Mouse (Mus musculus) limb, embryonic 11.5 days (tissue): ENCODE data around the gene Dbp. TPM values are rescaled to one million over a fixed set of nuclear protein-coding genes. Genes with fewer than 3 reads are reported as not detected.
A peak's percentile ranks its signal among the peaks of the same experiment; 100 is the strongest.

Experiments
- ATAC-seq: fragments of 200-750 bp; cut with Nextera tagmentation; 2 replicates; pipeline ENCODE4 v1.8.0; 2017; ENCODE audit warnings: low read depth; ENCODE audit not compliant: insufficient number of reproducible peaks, low FRiP score, low TSS enrichment
- DNase-seq: peaks from one replicate; pipeline ENCODE4 v3.0.0-alpha.2; 2015; ENCODE audit warnings: low spot score
- H3K27ac ChIP-seq: fragments of 300-500 bp; sonication (generic); replicated peaks from 2 replicates; pipeline ENCODE4 v1.5.1; 2014; ENCODE audit warnings: low read depth, mild to moderate bottlenecking, low read length
- H3K27me3 ChIP-seq: fragments of 300-500 bp; sonication (generic); 2 replicates; pipeline ENCODE4 v1.6.1; 2014; ENCODE audit warnings: mild to moderate bottlenecking, low read length, mixed read lengths; ENCODE audit not compliant: control insufficient read depth, insufficient read depth
- H3K36me3 ChIP-seq: fragments of 300-500 bp; sonication (generic); 2 replicates; pipeline ENCODE4 v1.6.1; 2014; ENCODE audit warnings: mild to moderate bottlenecking, low read length, moderate library complexity, mixed read lengths; ENCODE audit not compliant: control insufficient read depth, insufficient read depth
- H3K4me1 ChIP-seq: fragments of 300-500 bp; sonication (generic); 2 replicates; pipeline ENCODE4 v1.6.1; 2014; ENCODE audit warnings: low read length, mixed read lengths; ENCODE audit not compliant: control insufficient read depth, insufficient read depth
- H3K4me2 ChIP-seq: fragments of 300-500 bp; sonication (generic); 2 replicates; pipeline ENCODE4 v1.6.1; 2014; ENCODE audit warnings: low read depth, mild to moderate bottlenecking, moderate library complexity; ENCODE audit not compliant: severe bottlenecking
- H3K4me3 ChIP-seq: fragments of 300-500 bp; sonication (generic); 2 replicates; pipeline ENCODE4 v1.5.1; 2014; ENCODE audit warnings: low read depth, low read length
- H3K9ac ChIP-seq: fragments of 300-500 bp; sonication (generic); 2 replicates; pipeline ENCODE4 v1.6.1; 2014; ENCODE audit warnings: mild to moderate bottlenecking, low read length
- H3K9me3 ChIP-seq: fragments of 300-500 bp; sonication (generic); 2 replicates; pipeline ENCODE4 v1.6.1; 2016; ENCODE audit warnings: low read length; ENCODE audit not compliant: control insufficient read depth
- WGBS: fragments of 180-500 bp; shearing (Covaris S2); extraction: QIAGEN DNeasy Blood & Tissue Kit; methylation state at CpG from one replicate; pipeline ENCODE4 v1.1.7; 2014; 5-methylcytosine and 5-hydroxymethylcytosine counted together
- polyA plus RNA-seq: library from polyadenylated mRNA; unstranded; fragments of >200 nt; fragmentation: Nextera tagmentation; extraction: Ambion mirVana; gene quantifications from 2 replicates; pipeline ENCODE4 v1.2.1, GENCODE M21; 2014

The Dbp gene
- polyA plus RNA-seq, 1 experiment from 2014 or later, result 4.9 TPM

GRCm38 (mm10) chr7:45689800-45690199, 15.1 kb upstream of the Dbp start:
- 78% methylated on average over 11 of the region's 11 CpGs for WGBS
- no peak overlapping the region for H3K4me3 ChIP-seq
- DNase-seq, result no peak
- H3K9ac ChIP-seq, result no peak overlapping the region
- H3K36me3 ChIP-seq, result no peaks in the 10 kb centered on the region
- no peak overlapping the region for H3K27ac ChIP-seq
- no peaks in the 10 kb centered on the region for H3K27me3 ChIP-seq
- H3K4me1 ChIP-seq, result peaks cover 5% of the 10 kb centered on the region
- no peak for ATAC-seq
- H3K9me3 ChIP-seq, result no peaks in the 10 kb centered on the region
- H3K4me2 ChIP-seq, result no peak overlapping the region

GRCm38 (mm10) chr7:45692364-45692763, 12.5 kb upstream of the Dbp start:
- ATAC-seq (no peak), DNase-seq (no peak)
- H3K4me1 ChIP-seq, result no peaks in the 10 kb centered on the region
- H3K4me2 ChIP-seq, result no peak overlapping the region
- H3K36me3 ChIP-seq, result no peaks in the 10 kb centered on the region
- WGBS, result 77% methylated on average over 2 of the region's 2 CpGs
- H3K27me3 ChIP-seq, result no peaks in the 10 kb centered on the region
- H3K9me3 ChIP-seq, result no peaks in the 10 kb centered on the region
- no peak overlapping the region for H3K4me3 ChIP-seq
- no peak overlapping the region for H3K9ac ChIP-seq
- no peak overlapping the region for H3K27ac ChIP-seq

- peaks cover 9% of the 10 kb centered on the region for H3K27me3 ChIP-seq
- 88% methylated on average over 50 of the region's 50 CpGs for WGBS
- ATAC-seq, result no peak
- no peak within 1 kb of the TSS for H3K9ac ChIP-seq
- H3K4me3 ChIP-seq, result no peak within 1 kb of the TSS
- no peak within 1 kb of the TSS; the same call in 1 of the 2 replicates for H3K27ac ChIP-seq
- no peaks in the 10 kb centered on the region for H3K9me3 ChIP-seq
- DNase-seq, result no peak
- no peaks in the 10 kb centered on the region for H3K36me3 ChIP-seq
- no peak within 1 kb of the TSS for H3K4me2 ChIP-seq
- H3K4me1 ChIP-seq, result no peaks in the 10 kb centered on the region
These were observed 10.8 kb upstream of the Dbp start, which contains the start of gene Sec1 for GRCm38 (mm10) chr7:45693921-45694591. Sec1 (minus strand) TSS chr7:45694402.

- DNase-seq (peak; percentile 43), ATAC-seq (0 out of 2 replicates have a peak, but pooled peaks have one; percentile 14)
- 6% methylated on average over 6 of the region's 6 CpGs for WGBS
These were observed 9.8 kb upstream of the Dbp start for GRCm38 (mm10) chr7:45695098-45695497.

GRCm38 (mm10) chr7:45697894-45698293, 7.0 kb upstream of the Dbp start:
- no peak for ATAC-seq
- no peak overlapping the region for H3K4me3 ChIP-seq
- no peak overlapping the region for H3K4me2 ChIP-seq
- peaks cover 9% of the 10 kb centered on the region; the same call in 1 of the 2 replicates for H3K4me1 ChIP-seq
- WGBS, result 89% methylated on average over 7 of the region's 7 CpGs
- no peak overlapping the region for H3K27ac ChIP-seq
- no peak overlapping the region for H3K9ac ChIP-seq
- H3K36me3 ChIP-seq, result no peaks in the 10 kb centered on the region
- no peak for DNase-seq
- no peaks in the 10 kb centered on the region for H3K9me3 ChIP-seq
- H3K27me3 ChIP-seq, result peaks cover 25% of the 10 kb centered on the region

More at GRCm38 (mm10) chr7:45695098-45695497, 9.8 kb upstream of the Dbp start:
- Histone ChIP-seq H3K9ac (no peak overlapping the region), H3K9me3 (no peaks in the 10 kb centered on the region), H3K36me3 (no peaks in the 10 kb centered on the region), H3K4me2 (no peak overlapping the region), H3K4me3 (no peak overlapping the region), H3K27ac (no peak overlapping the region; the same call in 1 of the 2 replicates), H3K27me3 (peaks cover 19% of the 10 kb centered on the region), H3K4me1 (peaks cover 2% of the 10 kb centered on the region; the same call in 1 of the 2 replicates)

- Histone ChIP-seq H3K4me3 (peak within 1 kb of the TSS; percentile 30), H3K4me2 (peak within 1 kb of the TSS; percentile 65), H3K27me3 (peaks cover 25% of the 10 kb centered on the region), H3K9ac (peak within 1 kb of the TSS; percentile 46), H3K9me3 (no peaks in the 10 kb centered on the region), H3K27ac (no peak within 1 kb of the TSS), H3K4me1 (peaks cover 14% of the 10 kb centered on the region), H3K36me3 (no peaks in the 10 kb centered on the region)
- ATAC-seq, result no peak
- 2% methylated on average over 36 of the region's 36 CpGs for WGBS
- peak; percentile 48 for DNase-seq
These were observed 5.3 kb upstream of the Dbp start, which contains the start of gene Car11 for GRCm38 (mm10) chr7:45699523-45700141. Car11 (plus strand) TSS chr7:45699843.

- Histone ChIP-seq H3K27ac (no peak overlapping the region), H3K4me1 (peaks cover 17% of the 10 kb centered on the region), H3K9me3 (no peaks in the 10 kb centered on the region), H3K9ac (peak overlapping the region; percentile 56), H3K4me2 (peak overlapping the region; percentile 65), H3K27me3 (peaks cover 25% of the 10 kb centered on the region), H3K36me3 (no peaks in the 10 kb centered on the region), H3K4me3 (peak overlapping the region; percentile 30)
- ATAC-seq (no peak), DNase-seq (peak; percentile 82)
- under 1% methylated on average over 20 of the region's 20 CpGs for WGBS
These were observed 4.4 kb upstream of the Dbp start for GRCm38 (mm10) chr7:45700301-45701015.

GRCm38 (mm10) chr7:45701072-45701471, 3.8 kb upstream of the Dbp start:
- H3K4me3 ChIP-seq, result 0 out of 2 replicates have a peak overlapping the region, but pooled peaks have one; percentile 17
- DNase-seq (no peak), ATAC-seq (no peak)
- H3K36me3 ChIP-seq, result no peaks in the 10 kb centered on the region
- H3K27ac ChIP-seq, result no peak overlapping the region
- 32% methylated on average over 11 of the region's 11 CpGs for WGBS
- H3K4me2 ChIP-seq, result peak overlapping the region; percentile 65; the same call in 1 of the 2 replicates
- H3K4me1 ChIP-seq, result peaks cover 21% of the 10 kb centered on the region
- H3K9me3 ChIP-seq, result no peaks in the 10 kb centered on the region
- H3K27me3 ChIP-seq, result peaks cover 25% of the 10 kb centered on the region
- H3K9ac ChIP-seq, result peak overlapping the region; percentile 56
